Mouse (Mus musculus): ENCODE measurements at regions not wholly inside any gene's neighbourhood (a gene's known extent, or its start where the extent isn't known, plus 50 kb on each side); places are given as distances from the start of the nearest gene placed in this dataset.

DNA sequence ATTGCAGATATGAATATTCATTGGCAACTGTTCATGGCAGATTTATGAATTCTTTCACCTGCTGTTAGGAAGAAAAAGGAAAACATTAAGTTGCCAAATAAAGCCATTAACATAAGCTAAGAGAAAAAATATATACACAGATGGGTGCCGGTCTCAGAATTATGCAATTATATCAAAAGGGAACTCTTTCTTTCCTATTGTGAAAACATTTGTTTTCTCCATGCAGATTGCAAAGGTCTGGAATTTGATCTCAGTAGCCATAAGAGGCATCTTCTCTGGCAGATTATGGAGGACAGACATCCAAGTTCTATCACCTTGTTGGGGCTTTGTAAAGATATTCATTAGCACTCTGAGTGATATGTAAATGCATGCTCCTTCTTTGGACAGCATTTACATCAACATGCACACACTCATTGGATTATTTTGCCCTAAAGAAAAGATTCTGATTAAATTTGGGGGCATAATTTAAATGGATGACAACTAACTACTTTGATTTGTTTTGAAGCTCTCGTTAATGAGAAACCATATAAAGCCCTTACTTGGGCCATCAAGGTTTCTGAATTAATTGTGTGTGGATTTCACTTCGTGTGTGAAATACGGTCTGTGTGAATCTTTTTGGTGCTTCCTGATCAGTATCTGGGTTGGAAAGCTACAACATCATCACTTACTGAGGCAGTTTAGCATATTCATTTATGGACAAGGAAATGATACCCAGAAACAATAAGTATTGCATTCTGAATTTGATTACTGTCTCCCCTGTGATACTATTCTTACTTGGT, 171.2 kb upstream of the Robo2 start:
- Histone ChIP-seq H3K36me3 (ENCODE audit: control insufficient read depth, insufficient read depth, low read length) (no peaks in the 10 kb centered on the region), H3K4me1 (ENCODE audit: control insufficient read depth, insufficient read depth, low read length) (no peaks in the 10 kb centered on the region), H3K4me3 (ENCODE audit: insufficient read depth, low read depth, low read length) (no peak overlapping the region), H3K27me3 (ENCODE audit: control insufficient read depth, insufficient read depth, low read length) (no peaks in the 10 kb centered on the region), H3K27ac (replicated peaks; ENCODE audit: insufficient read depth, low read depth, low read length) (no peak overlapping the region), H3K79me2 (ENCODE audit: control insufficient read depth, insufficient read depth, low read length) (no peaks in the 10 kb centered on the region), H3K9ac (ENCODE audit: low read depth, low read length) (no peak overlapping the region)
- TF ChIP-seq POLR2A (IDR thresholded peaks at IDR 0.05; ENCODE audit: extremely low read depth, insufficient read depth, low read length) (no peak), CTCF (IDR thresholded peaks at IDR 0.05; ENCODE audit: low read depth, low read length) (no peak)
- DNase-seq (ENCODE audit: extremely low read depth, low read depth, low spot score), result no peak
- 84% methylated on average over 4 of the region's 4 CpGs for WGBS

DNA sequence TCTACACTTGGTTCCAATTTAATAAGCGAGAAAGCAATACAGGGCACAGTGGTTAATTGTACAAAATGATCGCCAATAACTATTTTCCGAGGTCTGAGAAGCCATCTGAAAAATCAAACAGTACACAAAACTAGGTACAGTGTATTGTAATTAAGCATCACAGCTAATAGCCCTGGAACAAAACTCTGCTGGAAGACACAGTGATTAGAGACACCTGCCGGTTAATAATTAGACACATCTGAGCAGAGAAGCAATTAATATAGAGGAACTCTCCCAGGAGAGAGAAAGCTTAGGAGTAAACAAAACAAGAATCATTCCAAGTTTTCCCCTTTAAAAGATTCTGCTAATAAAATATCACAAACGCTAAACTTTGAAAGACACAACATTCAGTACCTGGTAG, 136.7 kb upstream of the Robo2 start:
- DNase-seq (ENCODE audit: extremely low read depth, low read depth, low spot score), result no peak
- Histone ChIP-seq H3K9ac (ENCODE audit: low read depth, low read length) (no peak overlapping the region), H3K4me1 (ENCODE audit: control insufficient read depth, insufficient read depth, low read length) (no peaks in the 10 kb centered on the region), H3K27ac (replicated peaks; ENCODE audit: insufficient read depth, low read depth, low read length) (no peak overlapping the region), H3K27me3 (ENCODE audit: control insufficient read depth, insufficient read depth, low read length) (no peaks in the 10 kb centered on the region), H3K79me2 (ENCODE audit: control insufficient read depth, insufficient read depth, low read length) (no peaks in the 10 kb centered on the region), H3K4me3 (ENCODE audit: insufficient read depth, low read depth, low read length) (no peak overlapping the region), H3K36me3 (ENCODE audit: control insufficient read depth, insufficient read depth, low read length) (no peaks in the 10 kb centered on the region)
- 83% methylated on average over 5 of the region's 5 CpGs for WGBS
- no peak for TF ChIP-seq POLR2A (IDR thresholded peaks at IDR 0.05; ENCODE audit: extremely low read depth, insufficient read depth, low read length)
- TF ChIP-seq CTCF (IDR thresholded peaks at IDR 0.05; ENCODE audit: low read depth, low read length), result no peak

DNA sequence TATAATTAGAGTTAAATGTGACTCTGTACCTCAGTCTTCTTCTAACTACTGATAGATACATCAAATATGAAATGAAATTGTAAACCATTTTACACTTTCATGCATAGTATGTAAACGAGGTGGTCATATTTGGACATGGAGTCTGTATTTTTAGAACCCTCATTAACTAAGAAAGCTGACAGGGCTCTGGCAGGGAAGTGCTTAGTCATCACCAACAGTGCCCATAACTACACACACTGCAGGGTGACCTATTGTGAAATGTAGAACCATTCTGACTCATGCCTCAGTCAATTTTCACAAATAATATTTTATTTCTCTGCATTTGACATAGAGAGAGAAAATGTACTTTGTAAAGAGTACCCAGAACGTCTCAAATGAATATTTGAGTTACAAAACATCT, 118.9 kb upstream of the Robo2 start:
- Histone ChIP-seq H3K27ac (replicated peaks; ENCODE audit: insufficient read depth, low read depth, low read length) (no peak overlapping the region), H3K4me1 (ENCODE audit: control insufficient read depth, insufficient read depth, low read length) (no peaks in the 10 kb centered on the region), H3K36me3 (ENCODE audit: control insufficient read depth, insufficient read depth, low read length) (no peaks in the 10 kb centered on the region), H3K79me2 (ENCODE audit: control insufficient read depth, insufficient read depth, low read length) (no peaks in the 10 kb centered on the region), H3K4me3 (ENCODE audit: insufficient read depth, low read depth, low read length) (no peak overlapping the region), H3K9ac (ENCODE audit: low read depth, low read length) (no peak overlapping the region), H3K27me3 (ENCODE audit: control insufficient read depth, insufficient read depth, low read length) (no peaks in the 10 kb centered on the region)
- TF ChIP-seq POLR2A (IDR thresholded peaks at IDR 0.05; ENCODE audit: extremely low read depth, insufficient read depth, low read length) (no peak), CTCF (IDR thresholded peaks at IDR 0.05; ENCODE audit: low read depth, low read length) (no peak)
- 44% methylated on average over 2 of the region's 2 CpGs for WGBS
- no peak for DNase-seq (ENCODE audit: extremely low read depth, low read depth, low spot score)

DNA sequence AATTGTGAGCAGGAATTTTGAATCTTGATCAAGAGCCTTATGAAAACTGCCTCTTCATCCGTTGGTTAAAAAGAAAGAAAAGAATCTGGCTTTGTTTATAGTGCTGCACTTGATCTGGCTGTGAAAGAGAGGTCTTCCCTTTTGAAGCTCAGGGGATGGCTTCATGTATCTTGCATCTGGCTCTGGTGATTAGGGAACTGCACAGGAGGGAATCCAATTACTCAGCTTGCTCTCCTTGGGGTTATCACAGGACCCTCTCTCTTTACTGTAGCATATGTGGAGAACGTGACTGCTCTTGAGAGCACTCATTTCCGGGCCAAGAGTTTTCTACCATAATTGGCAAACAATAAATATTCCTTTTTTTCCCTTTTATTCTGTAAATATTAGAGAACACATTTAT, 116.6 kb upstream of the Robo2 start:
- WGBS, result 58% methylated on average over 3 of the region's 3 CpGs
- H3K79me2 ChIP-seq (ENCODE audit: control insufficient read depth, insufficient read depth, low read length), result no peaks in the 10 kb centered on the region

DNA sequence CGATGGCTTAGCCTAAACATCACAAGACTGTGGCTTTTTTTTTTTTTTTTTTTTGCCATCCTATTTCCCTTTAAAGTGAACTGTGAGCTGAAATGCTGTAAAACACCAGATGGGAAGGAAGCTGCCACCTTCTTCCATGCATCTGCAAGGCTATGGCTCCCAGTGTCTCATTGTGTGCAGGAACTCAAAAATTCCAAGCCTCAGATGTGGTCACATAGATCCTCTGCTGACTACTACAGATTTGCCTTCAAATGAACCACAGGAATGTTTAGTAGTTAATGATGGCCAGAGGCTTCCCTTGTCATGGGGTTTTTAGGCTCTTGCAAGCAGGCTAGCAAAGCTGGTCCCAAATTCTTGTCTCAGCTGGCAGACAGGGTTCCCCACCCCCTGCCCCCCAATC, 114.9 kb upstream of the Robo2 start:
- Histone ChIP-seq H3K4me1 (ENCODE audit: control insufficient read depth, insufficient read depth, low read length) (no peaks in the 10 kb centered on the region), H3K4me3 (ENCODE audit: insufficient read depth, low read depth, low read length) (no peak overlapping the region), H3K27ac (replicated peaks; ENCODE audit: insufficient read depth, low read depth, low read length) (no peak overlapping the region), H3K79me2 (ENCODE audit: control insufficient read depth, insufficient read depth, low read length) (no peaks in the 10 kb centered on the region), H3K36me3 (ENCODE audit: control insufficient read depth, insufficient read depth, low read length) (no peaks in the 10 kb centered on the region), H3K27me3 (ENCODE audit: control insufficient read depth, insufficient read depth, low read length) (no peaks in the 10 kb centered on the region), H3K9ac (ENCODE audit: low read depth, low read length) (no peak overlapping the region)
- no peak for TF ChIP-seq POLR2A (IDR thresholded peaks at IDR 0.05; ENCODE audit: extremely low read depth, insufficient read depth, low read length)
- TF ChIP-seq CTCF (IDR thresholded peaks at IDR 0.05; ENCODE audit: low read depth, low read length), result no peak
- DNase-seq (ENCODE audit: extremely low read depth, low read depth, low spot score), result no peak
- WGBS, result 69% methylated on average over 1 of the region's 1 CpGs

More for the DNA sequence above, 116.6 kb upstream of the Robo2 start:
- Histone ChIP-seq H3K36me3 (ENCODE audit: control insufficient read depth, insufficient read depth, low read length) (no peaks in the 10 kb centered on the region), H3K9ac (ENCODE audit: low read depth, low read length) (no peak overlapping the region), H3K4me3 (ENCODE audit: insufficient read depth, low read depth, low read length) (no peak overlapping the region), H3K4me1 (ENCODE audit: control insufficient read depth, insufficient read depth, low read length) (no peaks in the 10 kb centered on the region), H3K27me3 (ENCODE audit: control insufficient read depth, insufficient read depth, low read length) (no peaks in the 10 kb centered on the region), H3K27ac (replicated peaks; ENCODE audit: insufficient read depth, low read depth, low read length) (no peak overlapping the region)
- TF ChIP-seq POLR2A (IDR thresholded peaks at IDR 0.05; ENCODE audit: extremely low read depth, insufficient read depth, low read length), result no peak
- no peak for TF ChIP-seq CTCF (IDR thresholded peaks at IDR 0.05; ENCODE audit: low read depth, low read length)
- DNase-seq (ENCODE audit: extremely low read depth, low read depth, low spot score), result peak; percentile 20

DNA sequence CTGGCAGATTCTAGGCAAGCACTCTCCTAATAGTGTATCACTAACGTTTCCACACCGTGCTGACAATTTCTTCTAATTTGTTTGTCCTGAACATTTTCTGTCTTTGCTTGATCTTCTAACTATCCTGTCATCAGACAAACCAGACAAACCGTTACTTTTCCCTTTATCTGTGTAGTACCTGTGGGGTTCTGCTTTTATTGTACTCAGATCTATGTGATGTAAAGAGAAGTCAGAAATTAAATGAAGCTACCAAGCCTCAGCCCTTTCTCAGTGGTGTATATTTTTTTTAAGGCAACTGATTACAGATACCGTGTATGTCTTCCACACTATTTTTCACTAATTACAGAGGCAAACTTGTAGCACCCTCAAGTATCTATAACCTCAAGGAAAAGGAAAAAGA, 108.9 kb upstream of the Robo2 start:
- no peak for TF ChIP-seq POLR2A (IDR thresholded peaks at IDR 0.05; ENCODE audit: extremely low read depth, insufficient read depth, low read length)
- TF ChIP-seq CTCF (IDR thresholded peaks at IDR 0.05; ENCODE audit: low read depth, low read length), result no peak
- H3K27ac ChIP-seq (replicated peaks; ENCODE audit: insufficient read depth, low read depth, low read length), result no peak overlapping the region
- H3K4me3 ChIP-seq (ENCODE audit: insufficient read depth, low read depth, low read length), result no peak overlapping the region
- H3K79me2 ChIP-seq (ENCODE audit: control insufficient read depth, insufficient read depth, low read length), result no peaks in the 10 kb centered on the region
- WGBS, result 82% methylated on average over 4 of the region's 4 CpGs
- H3K4me1 ChIP-seq (ENCODE audit: control insufficient read depth, insufficient read depth, low read length), result no peaks in the 10 kb centered on the region
- no peaks in the 10 kb centered on the region for H3K27me3 ChIP-seq (ENCODE audit: control insufficient read depth, insufficient read depth, low read length)
- no peaks in the 10 kb centered on the region for H3K36me3 ChIP-seq (ENCODE audit: control insufficient read depth, insufficient read depth, low read length)
- no peak overlapping the region for H3K9ac ChIP-seq (ENCODE audit: low read depth, low read length)
- no peak for DNase-seq (ENCODE audit: extremely low read depth, low read depth, low spot score)

Data from liver, adult 2 months (tissue).